Mouse (Mus musculus) cerebellum, adult 2 months (tissue): ENCODE data around the gene Ptcd2. TPM values are rescaled to one million over a fixed set of nuclear protein-coding genes. Genes with fewer than 3 reads are reported as not detected.

Experiments
- DNase-seq, 2 experiments: peaks; one replicate each; pipeline ENCODE4 v3.0.0; 2021
- H3K27ac ChIP-seq: fragments of 200-500 bp; 2 replicates; pipeline ENCODE4 v1.5.1; 2012; ENCODE audit warnings: low read length, control low read depth, inconsistent platforms; ENCODE audit not compliant: insufficient read depth
- H3K27me3 ChIP-seq: fragments of 200-500 bp; 2 replicates; pipeline ENCODE4 v1.6.1; 2012; ENCODE audit warnings: inconsistent platforms, mild to moderate bottlenecking, low read length, moderate library complexity; ENCODE audit not compliant: control insufficient read depth, insufficient read depth
- H3K4me1 ChIP-seq: fragments of 200-500 bp; 2 replicates; pipeline ENCODE4 v1.6.1; 2011; ENCODE audit warnings: low read length; ENCODE audit not compliant: control insufficient read depth, insufficient read depth
- H3K4me3 ChIP-seq: fragments of 200-500 bp; replicated peaks from 2 replicates; pipeline ENCODE3; 2011; ENCODE audit warnings: mild to moderate bottlenecking, low read depth, low read length, control low read depth; ENCODE audit not compliant: insufficient read depth
- CTCF ChIP-seq: fragments of 200-500 bp; IDR thresholded peaks from 2 replicates; pipeline ENCODE4 v1.5.1; 2011; ENCODE audit warnings: low read depth, mild to moderate bottlenecking, control low read depth, low read length, moderate library complexity, borderline replicate concordance; ENCODE audit not compliant: insufficient read depth
- POLR2A ChIP-seq: fragments of 200-500 bp; IDR thresholded peaks from 2 replicates; pipeline ENCODE4 v1.6.1; 2011; ENCODE audit warnings: low read length, control low read depth, borderline replicate concordance; ENCODE audit not compliant: insufficient read depth
- WGBS: fragments of 180-500 bp; shearing (Covaris S2); methylation state at CpG from one replicate; pipeline ENCODE4 v1.1.7; 2018; 5-methylcytosine and 5-hydroxymethylcytosine counted together
- polyA plus RNA-seq: library from polyadenylated mRNA; depleted of rRNA; stranded (reverse); fragments of >200 nt; gene quantifications from 2 replicates; pipeline ENCODE4 v1.2.3, GENCODE M21; 2012

Gene Ptcd2
- polyA plus RNA-seq, 1 experiment: 38.5 TPM

- Histone ChIP-seq H3K27me3 (no peaks in the 10 kb centered on the region), H3K4me3 (no peak overlapping the region), H3K27ac (no peak overlapping the region), H3K4me1 (peaks cover 36% of the 10 kb centered on the region)
- 68% methylated on average over 5 of the region's 5 CpGs for WGBS
- no peak for TF ChIP-seq POLR2A
- no peak for TF ChIP-seq CTCF
- DNase-seq: no peak
These were observed 22.1 kb upstream of the Ptcd2 start for GRCm38 (mm10) chr13:99366422-99367175.

DNA sequence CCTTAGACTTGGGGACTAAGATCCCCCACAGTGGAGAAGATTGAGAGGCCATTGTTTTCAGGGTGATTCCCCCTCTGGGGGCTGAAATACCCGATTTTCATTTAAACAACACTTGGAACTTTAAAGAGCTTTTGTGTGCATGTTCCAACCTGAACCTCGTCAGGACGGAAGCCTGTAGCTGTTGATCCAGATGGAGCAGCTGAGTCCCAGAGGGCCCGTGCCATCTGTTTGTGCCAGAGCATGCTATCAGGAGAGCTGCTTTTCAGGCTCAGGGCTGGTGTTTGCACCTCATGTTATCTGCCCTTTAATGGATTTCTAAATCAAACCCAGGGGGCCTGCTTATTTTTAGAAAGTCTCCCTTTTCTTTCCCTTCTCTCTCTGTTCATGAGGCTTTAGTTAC is 19.4 kb upstream of the Ptcd2 start:
- no peaks in the 10 kb centered on the region for H3K27me3 ChIP-seq
- no peak overlapping the region for H3K4me3 ChIP-seq
- peaks cover 30% of the 10 kb centered on the region for H3K4me1 ChIP-seq
- WGBS: 42% methylated on average over 4 of the region's 4 CpGs
- no peak overlapping the region for H3K27ac ChIP-seq
- TF ChIP-seq CTCF (no peak), POLR2A (no peak)
- no peak for DNase-seq

DNA sequence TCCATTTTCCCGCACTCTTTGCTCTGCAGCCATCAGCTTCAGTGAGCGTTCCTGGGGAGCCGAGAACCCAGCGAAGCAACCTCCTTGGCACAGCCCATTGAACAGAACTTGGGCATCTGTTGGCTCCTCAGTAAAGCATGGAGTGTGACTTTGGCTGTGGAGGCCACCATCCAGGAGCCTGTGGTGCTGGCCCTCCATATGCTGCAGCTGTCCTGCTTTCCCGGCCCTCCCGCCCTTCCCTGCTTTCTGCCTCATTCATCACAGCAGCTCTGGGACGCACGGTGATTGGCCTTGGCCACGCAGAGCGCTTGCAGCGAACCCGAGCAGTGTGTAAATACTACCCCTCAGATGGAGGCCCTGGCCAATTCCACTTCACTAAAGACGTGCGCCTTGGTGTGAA is 14.4 kb upstream of the Ptcd2 start:
- TF ChIP-seq POLR2A (no peak), CTCF (no peak)
- DNase-seq: peak; percentile 77 to 85
- H3K27ac ChIP-seq: peak overlapping the region; percentile 28; the same call in 1 of the 2 replicates
- no peaks in the 10 kb centered on the region for H3K27me3 ChIP-seq
- peaks cover 8% of the 10 kb centered on the region for H3K4me1 ChIP-seq
- 13% methylated on average over 14 of the region's 14 CpGs for WGBS
- peak overlapping the region; percentile 34 for H3K4me3 ChIP-seq

- no peak for DNase-seq
- no peaks in the 10 kb centered on the region for H3K27me3 ChIP-seq
- H3K27ac ChIP-seq: no peak overlapping the region
- peak; percentile 28; the same call in 1 of the 2 replicates for TF ChIP-seq CTCF
- no peak for TF ChIP-seq POLR2A
- WGBS: 61% methylated on average over 9 of the region's 9 CpGs
- H3K4me3 ChIP-seq: no peak overlapping the region
- H3K4me1 ChIP-seq: peaks cover 8% of the 10 kb centered on the region
These were observed 12.1 kb upstream of the Ptcd2 start for GRCm38 (mm10) chr13:99356428-99357265.

DNA sequence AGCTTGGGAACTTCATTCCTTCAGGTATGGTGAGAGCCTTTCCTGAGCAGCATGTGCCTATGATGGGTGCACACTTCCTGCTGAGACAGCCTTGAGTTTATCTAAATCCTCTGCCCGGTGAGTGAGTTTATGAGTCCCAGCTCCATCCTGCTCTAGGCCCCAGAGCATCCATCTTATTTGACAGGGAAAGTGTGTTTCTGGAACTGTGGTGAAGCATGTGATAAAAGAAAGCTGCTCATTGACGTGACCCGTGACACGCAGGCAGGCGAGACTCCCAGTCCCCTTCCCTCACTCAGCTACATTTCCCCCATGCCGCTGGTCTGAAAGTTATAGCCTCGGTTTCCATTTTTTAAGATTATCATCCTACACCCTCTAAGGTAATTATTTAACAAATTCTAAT is 11.4 kb upstream of the Ptcd2 start:
- Histone ChIP-seq H3K27me3 (no peaks in the 10 kb centered on the region), H3K4me3 (no peak overlapping the region), H3K4me1 (peaks cover 8% of the 10 kb centered on the region), H3K27ac (no peak overlapping the region)
- no peak for DNase-seq
- WGBS: 95% methylated on average over 7 of the region's 7 CpGs
- TF ChIP-seq POLR2A (no peak), CTCF (no peak)

- 94% methylated on average over 6 of the region's 6 CpGs for WGBS
- H3K4me3 ChIP-seq: no peak overlapping the region
- H3K4me1 ChIP-seq: peaks cover 8% of the 10 kb centered on the region
- TF ChIP-seq POLR2A (no peak), CTCF (no peak)
- H3K27ac ChIP-seq: no peak overlapping the region
- no peaks in the 10 kb centered on the region for H3K27me3 ChIP-seq
- DNase-seq: no peak
These were observed 10.6 kb upstream of the Ptcd2 start for GRCm38 (mm10) chr13:99355072-99355471.

DNA sequence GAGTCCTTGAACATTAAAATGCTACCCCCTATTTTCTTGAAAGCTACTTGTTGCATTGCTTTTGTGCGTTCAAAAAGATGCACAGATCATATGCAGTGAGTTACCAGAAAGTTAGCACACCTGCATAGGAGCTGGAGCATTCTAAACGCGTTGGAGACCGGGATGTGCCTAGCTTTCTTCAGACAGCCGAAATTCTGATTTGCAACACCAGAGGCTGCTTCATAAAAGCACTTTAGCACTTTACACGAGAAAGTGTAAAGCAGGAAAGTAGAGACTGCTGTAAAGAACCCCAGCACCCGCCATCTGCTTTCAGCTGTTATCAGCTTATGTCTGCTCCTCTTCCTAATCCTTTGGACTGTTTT is 9.0 kb upstream of the Ptcd2 start:
- Histone ChIP-seq H3K27me3 (no peaks in the 10 kb centered on the region), H3K4me3 (peak overlapping the region; percentile 52), H3K27ac (no peak overlapping the region), H3K4me1 (peaks cover under 1% of the 10 kb centered on the region; the same call in 1 of the 2 replicates)
- DNase-seq: no peak
- WGBS: 6% methylated on average over 7 of the region's 7 CpGs
- TF ChIP-seq CTCF (no peak), POLR2A (peak; percentile 33; the same call in 1 of the 2 replicates)
